Mouse (Mus musculus): ENCODE data around the gene Spocd1. TPM values are rescaled to one million over a fixed set of nuclear protein-coding genes. Genes with fewer than 3 reads are reported as not detected.

Gene Spocd1
- polyA plus RNA-seq (2014; fragmentation: Nextera tagmentation; extraction: Ambion mirVana): not detected in 2 replicates

GRCm38 (mm10) chr4:129928949-129929348, at the start of gene Spocd1:
Gene Spocd1, plus strand, starts transcription at chr4:129929249.
- DNase-seq (ENCODE audit: low spot score) (no peak), ATAC-seq (ENCODE audit: insufficient number of reproducible peaks, low FRiP score, low TSS enrichment, low read depth) (no peak)
- Histone ChIP-seq H3K4me2 (ENCODE audit: low read depth, severe bottlenecking) (peak within 1 kb of the TSS; percentile 22), H3K9me3 (ENCODE audit: control insufficient read depth, low read length) (no peaks in the 10 kb centered on the region), H3K27ac (replicated peaks; ENCODE audit: low read depth, low read length) (no peak within 1 kb of the TSS), H3K36me3 (ENCODE audit: control insufficient read depth, insufficient read depth, low read length) (no peaks in the 10 kb centered on the region), H3K4me1 (ENCODE audit: control insufficient read depth, insufficient read depth, low read length) (no peaks in the 10 kb centered on the region), H3K9ac (ENCODE audit: low read length) (no peak within 1 kb of the TSS), H3K4me3 (ENCODE audit: low read depth, low read length) (no peak within 1 kb of the TSS), H3K27me3 (ENCODE audit: control insufficient read depth, insufficient read depth, low read length) (no peaks in the 10 kb centered on the region)
- 28% methylated on average over 4 of the region's 4 CpGs for WGBS

- H3K4me1 ChIP-seq (ENCODE audit: control insufficient read depth, insufficient read depth, low read length): peaks cover 4% of the 10 kb centered on the region
- no peak overlapping the region for H3K4me3 ChIP-seq (ENCODE audit: low read depth, low read length)
- H3K4me2 ChIP-seq (ENCODE audit: low read depth, severe bottlenecking): no peak overlapping the region
- no peaks in the 10 kb centered on the region for H3K27me3 ChIP-seq (ENCODE audit: control insufficient read depth, insufficient read depth, low read length)
- no peak overlapping the region for H3K9ac ChIP-seq (ENCODE audit: low read length)
- WGBS: 88% methylated on average over 7 of the region's 7 CpGs
- H3K36me3 ChIP-seq (ENCODE audit: control insufficient read depth, insufficient read depth, low read length): no peaks in the 10 kb centered on the region
- ATAC-seq (ENCODE audit: insufficient number of reproducible peaks, low FRiP score, low TSS enrichment, low read depth) (no peak), DNase-seq (ENCODE audit: low spot score) (no peak)
- no peaks in the 10 kb centered on the region for H3K9me3 ChIP-seq (ENCODE audit: control insufficient read depth, low read length)
- H3K27ac ChIP-seq (replicated peaks; ENCODE audit: low read depth, low read length): no peak overlapping the region
Measured at GRCm38 (mm10) chr4:129880615-129881014, 48.4 kb upstream of the Spocd1 start.

DNA sequence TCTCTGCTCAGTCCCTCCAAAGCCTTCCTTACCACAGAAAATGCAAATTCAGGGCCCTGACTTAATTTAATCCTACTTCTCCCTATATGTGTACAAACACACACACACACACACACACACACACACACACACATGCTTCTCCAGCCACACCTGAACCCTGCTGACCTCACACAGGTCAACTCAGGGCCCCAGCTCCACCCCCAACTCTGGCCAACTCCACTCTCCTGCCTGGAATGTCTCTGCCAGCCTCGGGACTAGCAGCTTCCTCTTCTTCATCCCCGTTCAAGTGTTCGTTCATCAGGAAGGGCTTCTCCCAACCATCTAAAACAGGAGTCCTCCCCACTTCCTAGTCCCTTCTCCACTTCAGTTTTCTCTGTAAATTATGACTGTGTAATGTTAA, 47.4 kb upstream of the Spocd1 start:
- no peak overlapping the region for H3K9ac ChIP-seq (ENCODE audit: low read length)
- WGBS: 25% methylated on average over 3 of the region's 3 CpGs

DNA sequence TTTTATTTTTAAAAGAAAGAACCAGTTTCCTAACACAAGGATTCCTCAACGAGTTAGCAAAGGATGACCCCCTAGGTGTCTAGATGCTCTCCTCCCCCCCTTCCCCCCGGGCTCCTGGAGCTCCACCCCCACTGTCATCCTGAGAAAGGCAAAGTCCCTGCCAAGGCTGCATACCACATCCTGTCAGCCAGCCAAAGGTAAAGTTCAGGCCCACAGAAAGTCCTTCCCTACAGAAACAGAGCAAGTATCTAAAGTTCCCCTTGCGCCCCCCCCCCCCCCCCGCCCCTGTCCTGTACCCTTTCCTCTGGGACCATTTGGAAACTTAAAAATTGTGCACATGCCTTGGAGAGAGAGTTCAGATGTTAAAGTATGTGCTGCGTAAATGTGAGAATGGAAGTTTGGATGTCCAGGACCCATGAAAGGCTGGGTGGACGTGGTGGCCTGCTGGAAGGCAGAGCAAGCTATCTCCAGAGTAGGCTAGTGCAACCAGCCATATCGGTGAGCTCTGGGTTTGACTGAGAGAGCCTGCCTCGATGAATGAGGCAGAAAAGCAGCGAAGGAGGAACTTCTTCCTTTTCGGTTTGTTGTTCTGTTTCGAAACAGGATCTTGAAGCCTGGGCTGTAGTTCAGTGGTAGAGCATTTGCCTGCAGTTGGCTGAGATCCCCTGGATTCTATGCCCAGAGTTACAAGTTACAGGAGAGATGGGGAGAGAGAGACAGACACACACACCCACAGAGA, 46.3 kb upstream of the Spocd1 start:
- no peak overlapping the region for H3K4me2 ChIP-seq (ENCODE audit: low read depth, severe bottlenecking)

More for the DNA sequence above, 47.4 kb upstream of the Spocd1 start:
- peaks cover 4% of the 10 kb centered on the region for H3K4me1 ChIP-seq (ENCODE audit: control insufficient read depth, insufficient read depth, low read length)
- no peak overlapping the region for H3K4me2 ChIP-seq (ENCODE audit: low read depth, severe bottlenecking)
- H3K27ac ChIP-seq (replicated peaks; ENCODE audit: low read depth, low read length): no peak overlapping the region
- ATAC-seq (ENCODE audit: insufficient number of reproducible peaks, low FRiP score, low TSS enrichment, low read depth) (no peak), DNase-seq (ENCODE audit: low spot score) (no peak)
- H3K36me3 ChIP-seq (ENCODE audit: control insufficient read depth, insufficient read depth, low read length): no peaks in the 10 kb centered on the region
- H3K9me3 ChIP-seq (ENCODE audit: control insufficient read depth, low read length): no peaks in the 10 kb centered on the region
- H3K27me3 ChIP-seq (ENCODE audit: control insufficient read depth, insufficient read depth, low read length): no peaks in the 10 kb centered on the region
- H3K4me3 ChIP-seq (ENCODE audit: low read depth, low read length): no peak overlapping the region

GRCm38 (mm10) chr4:129884041-129884930, 44.8 kb upstream of the Spocd1 start:
- 75% methylated on average over 12 of the region's 12 CpGs for WGBS
- Histone ChIP-seq H3K4me1 (ENCODE audit: control insufficient read depth, insufficient read depth, low read length) (peaks cover 4% of the 10 kb centered on the region; the same call in 1 of the 2 replicates), H3K4me3 (ENCODE audit: low read depth, low read length) (no peak overlapping the region), H3K4me2 (ENCODE audit: low read depth, severe bottlenecking) (no peak overlapping the region), H3K36me3 (ENCODE audit: control insufficient read depth, insufficient read depth, low read length) (no peaks in the 10 kb centered on the region), H3K9me3 (ENCODE audit: control insufficient read depth, low read length) (no peaks in the 10 kb centered on the region), H3K9ac (ENCODE audit: low read length) (no peak overlapping the region), H3K27me3 (ENCODE audit: control insufficient read depth, insufficient read depth, low read length) (no peaks in the 10 kb centered on the region), H3K27ac (replicated peaks; ENCODE audit: low read depth, low read length) (no peak overlapping the region)
- DNase-seq (ENCODE audit: low spot score) (no peak), ATAC-seq (ENCODE audit: insufficient number of reproducible peaks, low FRiP score, low TSS enrichment, low read depth) (no peak)

More for the DNA sequence above, 46.3 kb upstream of the Spocd1 start:
- Histone ChIP-seq H3K9me3 (ENCODE audit: control insufficient read depth, low read length) (no peaks in the 10 kb centered on the region), H3K9ac (ENCODE audit: low read length) (no peak overlapping the region; the same call in 1 of the 2 replicates), H3K27ac (replicated peaks; ENCODE audit: low read depth, low read length) (no peak overlapping the region), H3K4me1 (ENCODE audit: control insufficient read depth, insufficient read depth, low read length) (peaks cover 4% of the 10 kb centered on the region), H3K36me3 (ENCODE audit: control insufficient read depth, insufficient read depth, low read length) (no peaks in the 10 kb centered on the region), H3K4me3 (ENCODE audit: low read depth, low read length) (no peak overlapping the region), H3K27me3 (ENCODE audit: control insufficient read depth, insufficient read depth, low read length) (no peaks in the 10 kb centered on the region)
- DNase-seq (ENCODE audit: low spot score) (no peak), ATAC-seq (ENCODE audit: insufficient number of reproducible peaks, low FRiP score, low TSS enrichment, low read depth) (no peak)
- WGBS: 42% methylated on average over 11 of the region's 11 CpGs

DNA sequence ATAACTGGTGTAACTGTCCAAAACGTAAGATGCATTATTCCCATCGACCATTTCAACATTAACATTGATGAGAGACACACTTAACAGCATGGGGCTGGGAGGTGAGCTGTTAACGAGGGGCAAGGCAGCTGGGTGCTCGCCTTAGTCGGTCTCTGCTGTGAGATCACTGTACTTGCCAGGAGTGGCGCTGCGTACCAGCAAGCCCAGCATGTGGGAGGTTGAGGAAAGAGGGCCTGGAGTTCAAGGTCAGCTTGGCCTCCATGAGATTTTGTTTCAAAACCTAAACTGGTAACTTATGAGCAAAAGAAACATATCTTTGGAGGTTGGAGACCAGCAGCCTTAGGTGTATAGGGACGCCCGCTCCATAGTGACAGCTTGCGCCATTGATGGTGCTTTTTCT, 39.4 kb upstream of the Spocd1 start:
- no peak overlapping the region for H3K4me2 ChIP-seq (ENCODE audit: low read depth, severe bottlenecking)
- no peak overlapping the region for H3K27ac ChIP-seq (replicated peaks; ENCODE audit: low read depth, low read length)
- H3K27me3 ChIP-seq (ENCODE audit: control insufficient read depth, insufficient read depth, low read length): no peaks in the 10 kb centered on the region
- H3K4me3 ChIP-seq (ENCODE audit: low read depth, low read length): no peak overlapping the region
- H3K4me1 ChIP-seq (ENCODE audit: control insufficient read depth, insufficient read depth, low read length): no peaks in the 10 kb centered on the region
- no peaks in the 10 kb centered on the region for H3K9me3 ChIP-seq (ENCODE audit: control insufficient read depth, low read length)
- ATAC-seq (ENCODE audit: insufficient number of reproducible peaks, low FRiP score, low TSS enrichment, low read depth) (no peak), DNase-seq (ENCODE audit: low spot score) (no peak)
- H3K9ac ChIP-seq (ENCODE audit: low read length): no peak overlapping the region
- no peaks in the 10 kb centered on the region for H3K36me3 ChIP-seq (ENCODE audit: control insufficient read depth, insufficient read depth, low read length)
- WGBS: 69% methylated on average over 10 of the region's 10 CpGs

DNA sequence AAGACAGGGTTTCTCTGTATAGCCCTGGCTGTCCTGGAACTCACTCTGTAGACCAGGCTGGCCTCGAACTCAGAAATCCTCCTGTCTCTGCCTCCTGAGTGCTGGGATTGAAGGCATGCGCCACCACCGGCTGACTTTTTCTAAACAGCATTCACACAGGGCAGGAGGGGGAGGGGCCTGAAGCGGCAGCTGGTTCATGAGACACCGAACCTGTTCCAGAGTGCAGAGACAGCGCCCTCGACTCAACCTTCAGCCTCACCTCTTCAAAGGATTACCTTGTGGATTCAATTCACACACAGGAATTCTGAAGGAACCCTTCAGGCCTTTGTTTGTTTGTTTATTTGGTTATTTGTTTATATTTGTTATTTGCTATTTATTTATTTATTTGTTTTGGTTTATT, 39.0 kb upstream of the Spocd1 start:
- Histone ChIP-seq H3K4me2 (ENCODE audit: low read depth, severe bottlenecking) (no peak overlapping the region), H3K27ac (replicated peaks; ENCODE audit: low read depth, low read length) (no peak overlapping the region), H3K4me1 (ENCODE audit: control insufficient read depth, insufficient read depth, low read length) (no peaks in the 10 kb centered on the region), H3K36me3 (ENCODE audit: control insufficient read depth, insufficient read depth, low read length) (no peaks in the 10 kb centered on the region), H3K9me3 (ENCODE audit: control insufficient read depth, low read length) (no peaks in the 10 kb centered on the region), H3K4me3 (ENCODE audit: low read depth, low read length) (no peak overlapping the region), H3K27me3 (ENCODE audit: control insufficient read depth, insufficient read depth, low read length) (no peaks in the 10 kb centered on the region), H3K9ac (ENCODE audit: low read length) (no peak overlapping the region)
- 86% methylated on average over 7 of the region's 7 CpGs for WGBS
- ATAC-seq (ENCODE audit: insufficient number of reproducible peaks, low FRiP score, low TSS enrichment, low read depth): no peak
- DNase-seq (ENCODE audit: low spot score): no peak

GRCm38 (mm10) chr4:129894861-129895260, 34.2 kb upstream of the Spocd1 start:
- DNase-seq (ENCODE audit: low spot score) (no peak), ATAC-seq (ENCODE audit: insufficient number of reproducible peaks, low FRiP score, low TSS enrichment, low read depth) (no peak)
- no peaks in the 10 kb centered on the region for H3K4me1 ChIP-seq (ENCODE audit: control insufficient read depth, insufficient read depth, low read length)
- H3K4me2 ChIP-seq (ENCODE audit: low read depth, severe bottlenecking): no peak overlapping the region
- no peaks in the 10 kb centered on the region for H3K9me3 ChIP-seq (ENCODE audit: control insufficient read depth, low read length)
- H3K27me3 ChIP-seq (ENCODE audit: control insufficient read depth, insufficient read depth, low read length): no peaks in the 10 kb centered on the region
- no peak overlapping the region for H3K9ac ChIP-seq (ENCODE audit: low read length)
- H3K27ac ChIP-seq (replicated peaks; ENCODE audit: low read depth, low read length): no peak overlapping the region
- H3K4me3 ChIP-seq (ENCODE audit: low read depth, low read length): no peak overlapping the region
- 90% methylated on average over 3 of the region's 3 CpGs for WGBS
- no peaks in the 10 kb centered on the region for H3K36me3 ChIP-seq (ENCODE audit: control insufficient read depth, insufficient read depth, low read length)

Measured in limb, embryonic 11.5 days (tissue).